Mouse (Mus musculus) midbrain, embryonic 15.5 days (tissue): ENCODE measurements around the gene 4930452B06Rik. TPM values are rescaled to one million over a fixed set of nuclear protein-coding genes. Genes with fewer than 3 reads are reported as not detected.

Experiments used
- ATAC-seq: fragments of 200-750 bp; cut with Nextera tagmentation; replicated peaks from 2 replicates; pipeline ENCODE4 v1.8.0; 2017; ENCODE audit warnings: moderate TSS enrichment
- H3K27ac ChIP-seq: fragments of 300-500 bp; sonication (generic); 2 replicates; pipeline ENCODE4 v1.5.1; 2015; ENCODE audit warnings: mild to moderate bottlenecking, inconsistent platforms
- H3K27me3 ChIP-seq: fragments of 300-500 bp; sonication (generic); replicated peaks from 2 replicates; pipeline ENCODE4 v1.6.1; 2015; ENCODE audit warnings: inconsistent platforms
- H3K36me3 ChIP-seq: fragments of 300-500 bp; sonication (generic); replicated peaks from 2 replicates; pipeline ENCODE4 v1.6.1; 2015; ENCODE audit warnings: inconsistent platforms
- H3K4me1 ChIP-seq: fragments of 300-500 bp; sonication (generic); 2 replicates; pipeline ENCODE4 v1.6.1; 2015; ENCODE audit warnings: inconsistent platforms
- H3K4me2 ChIP-seq: fragments of 300-500 bp; sonication (generic); 2 replicates; pipeline ENCODE4 v1.6.1; 2015; ENCODE audit warnings: inconsistent platforms, mild to moderate bottlenecking, moderate library complexity
- H3K4me3 ChIP-seq: fragments of 300-500 bp; sonication (generic); 2 replicates; pipeline ENCODE4 v1.5.1; 2015; ENCODE audit warnings: mild to moderate bottlenecking, inconsistent platforms
- H3K9ac ChIP-seq: fragments of 300-500 bp; sonication (generic); 2 replicates; pipeline ENCODE4 v1.6.1; 2015; ENCODE audit warnings: mild to moderate bottlenecking, inconsistent platforms
- H3K9me3 ChIP-seq: fragments of 300-500 bp; sonication (generic); 2 replicates; pipeline ENCODE4 v1.6.1; 2016; ENCODE audit warnings: inconsistent platforms
- WGBS: fragments of 180-500 bp; shearing (Covaris S2); methylation state at CpG from one replicate; pipeline ENCODE4 v1.1.7; 2015; ENCODE audit warnings: mixed read lengths; 5-methylcytosine and 5-hydroxymethylcytosine counted together
- polyA plus RNA-seq: library from polyadenylated mRNA; unstranded; fragments of >200 nt; fragmentation: Nextera tagmentation; extraction: Ambion mirVana; gene quantifications from 2 replicates; pipeline ENCODE4 v1.2.1, GENCODE M21; 2015

Gene 4930452B06Rik
- polyA plus RNA-seq, 1 experiment from 2014 or later, result 7.0 TPM

DNA sequence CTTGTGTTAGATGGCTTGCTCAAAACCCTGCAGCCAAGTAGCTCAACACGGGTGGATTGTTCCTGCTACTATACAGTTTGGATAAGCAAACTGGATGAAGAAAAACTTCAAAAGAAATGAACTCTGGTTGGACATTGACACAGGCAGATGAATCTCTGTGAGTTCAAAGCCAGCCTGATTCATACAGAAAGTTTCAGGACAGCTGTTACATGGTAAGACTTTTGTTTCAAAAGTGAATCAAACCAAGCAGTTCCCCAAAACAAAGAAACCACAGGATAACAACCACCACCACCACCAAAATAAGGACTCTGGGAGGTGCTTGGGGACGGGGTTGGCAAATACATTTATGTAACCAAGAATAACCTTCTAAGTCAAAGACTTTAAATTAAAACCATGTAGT lies 193.2 kb downstream of the 4930452B06Rik start:
- no peak for ATAC-seq
- 84% methylated on average over 2 of the region's 2 CpGs for WGBS

GRCm38 (mm10) chr14:8464401-8465154 lies 201.5 kb downstream of the 4930452B06Rik start:
- Histone ChIP-seq H3K4me2 (no peak overlapping the region), H3K27ac (no peak overlapping the region), H3K9me3 (no peaks in the 10 kb centered on the region), H3K4me3 (no peak overlapping the region), H3K36me3 (no peaks in the 10 kb centered on the region), H3K27me3 (no peaks in the 10 kb centered on the region), H3K9ac (no peak overlapping the region), H3K4me1 (peaks cover 2% of the 10 kb centered on the region; the same call in 1 of the 2 replicates)
- no peak for ATAC-seq
- 66% methylated on average over 14 of the region's 14 CpGs for WGBS

More for the DNA sequence above, 193.2 kb downstream of the 4930452B06Rik start:
- Histone ChIP-seq H3K36me3 (no peaks in the 10 kb centered on the region), H3K4me3 (no peak overlapping the region), H3K4me2 (no peak overlapping the region), H3K9ac (no peak overlapping the region), H3K4me1 (no peaks in the 10 kb centered on the region; the same call in 1 of the 2 replicates), H3K27ac (no peak overlapping the region), H3K27me3 (no peaks in the 10 kb centered on the region), H3K9me3 (no peaks in the 10 kb centered on the region)

DNA sequence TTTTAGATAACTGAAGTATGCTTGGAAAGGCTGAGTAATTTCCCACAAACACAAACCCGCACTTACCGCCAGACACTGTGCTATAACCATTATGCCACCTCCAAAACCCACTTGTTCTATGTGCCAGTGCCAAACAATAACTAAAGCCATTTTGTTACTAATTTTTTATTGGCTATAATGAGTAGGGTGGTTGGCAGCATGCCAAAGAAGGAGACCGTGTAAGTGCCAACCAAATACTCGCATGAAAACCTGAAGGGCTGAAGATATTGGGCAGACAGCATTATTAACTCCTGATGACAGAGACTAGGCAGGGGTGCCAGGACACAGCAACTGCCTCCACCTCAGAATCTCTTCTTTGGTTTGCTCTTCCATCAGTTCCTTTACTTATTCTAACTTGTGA lies 203.1 kb downstream of the 4930452B06Rik start:
- WGBS, result 68% methylated on average over 4 of the region's 4 CpGs
- Histone ChIP-seq H3K9me3 (no peaks in the 10 kb centered on the region), H3K27me3 (no peaks in the 10 kb centered on the region), H3K4me2 (no peak overlapping the region), H3K36me3 (no peaks in the 10 kb centered on the region), H3K9ac (no peak overlapping the region), H3K4me3 (no peak overlapping the region), H3K4me1 (peaks cover 2% of the 10 kb centered on the region; the same call in 1 of the 2 replicates), H3K27ac (no peak overlapping the region)
- ATAC-seq, result no peak

GRCm38 (mm10) chr14:8462321-8462909 lies 203.6 kb downstream of the 4930452B06Rik start:
- no peak for ATAC-seq
- Histone ChIP-seq H3K27ac (no peak overlapping the region), H3K4me1 (peaks cover 2% of the 10 kb centered on the region; the same call in 1 of the 2 replicates), H3K9ac (no peak overlapping the region), H3K4me2 (no peak overlapping the region), H3K36me3 (no peaks in the 10 kb centered on the region), H3K9me3 (no peaks in the 10 kb centered on the region), H3K4me3 (no peak overlapping the region), H3K27me3 (no peaks in the 10 kb centered on the region)
- WGBS, result 76% methylated on average over 6 of the region's 6 CpGs

DNA sequence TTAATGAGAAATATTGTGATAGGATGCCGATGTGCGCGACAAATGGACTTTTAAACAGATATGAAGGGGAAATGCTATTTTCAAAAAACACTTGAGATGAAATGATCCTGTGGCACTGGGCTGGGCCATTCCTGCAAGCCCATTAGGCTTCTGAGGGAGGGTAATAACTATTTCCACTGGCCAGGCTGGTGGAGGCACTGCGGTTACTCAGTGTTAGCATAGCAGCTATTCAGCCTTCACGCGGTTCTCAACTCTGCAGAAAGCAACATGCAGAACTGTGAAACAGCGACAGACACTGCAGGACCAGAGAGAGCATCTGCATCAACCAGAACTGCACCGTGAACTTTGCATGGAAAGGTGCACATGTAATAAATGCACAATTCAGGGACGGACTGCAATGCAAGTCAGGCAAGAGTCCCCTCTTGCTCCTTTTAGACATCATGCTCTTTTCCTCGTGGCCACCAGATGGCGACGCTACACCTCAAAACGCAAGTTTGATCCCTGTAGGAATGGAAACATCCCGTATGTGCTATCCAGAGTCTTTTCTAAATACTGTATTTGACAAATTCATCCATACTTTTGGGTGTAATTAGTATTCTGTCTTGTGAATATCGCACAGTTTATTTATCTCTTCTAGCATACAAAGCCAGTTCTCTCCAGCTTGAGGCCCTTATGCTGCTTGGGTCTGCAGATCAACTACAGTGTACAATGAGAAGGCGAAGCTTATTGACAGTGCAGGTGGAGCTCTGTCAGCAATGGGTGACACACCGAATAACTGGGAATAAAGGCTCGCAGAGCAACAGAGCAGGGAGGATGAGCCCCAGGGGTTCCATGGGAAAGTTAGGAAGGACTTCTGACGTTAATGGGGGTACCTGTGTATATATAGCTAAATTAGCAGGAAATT lies 205.6 kb downstream of the 4930452B06Rik start:
- no peak overlapping the region for H3K4me3 ChIP-seq
- peaks cover 2% of the 10 kb centered on the region; the same call in 1 of the 2 replicates for H3K4me1 ChIP-seq
- H3K27me3 ChIP-seq, result no peaks in the 10 kb centered on the region
- H3K27ac ChIP-seq, result no peak overlapping the region
- H3K4me2 ChIP-seq, result peak overlapping the region; percentile 17; the same call in 1 of the 2 replicates
- 39% methylated on average over 19 of the region's 19 CpGs for WGBS
- H3K9me3 ChIP-seq, result no peaks in the 10 kb centered on the region
- H3K36me3 ChIP-seq, result no peaks in the 10 kb centered on the region
- H3K9ac ChIP-seq, result no peak overlapping the region
- ATAC-seq, result peak; percentile 89

DNA sequence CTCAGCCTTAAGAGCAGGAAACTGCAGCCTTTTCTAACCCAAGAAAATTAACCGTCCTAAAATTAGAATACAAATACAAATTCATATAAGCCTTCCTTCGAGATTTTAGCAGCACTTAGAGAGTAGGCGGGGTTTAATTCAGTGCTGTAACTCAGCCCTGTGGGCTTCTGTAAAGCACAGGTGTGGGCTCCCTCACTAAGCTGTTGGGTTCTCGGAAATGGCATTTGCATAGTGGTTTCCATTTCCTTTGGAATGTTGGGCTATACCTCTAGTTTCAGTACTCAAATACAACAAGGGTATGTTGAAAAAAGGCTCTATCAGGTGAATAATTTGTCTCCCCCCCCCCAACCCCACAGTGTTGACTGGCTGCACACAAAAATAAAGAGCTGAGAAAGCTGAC lies 206.3 kb downstream of the 4930452B06Rik start:
- H3K4me2 ChIP-seq, result no peak overlapping the region
- no peak for ATAC-seq
- no peaks in the 10 kb centered on the region for H3K9me3 ChIP-seq
- WGBS, result 72% methylated on average over 4 of the region's 4 CpGs
- no peak overlapping the region for H3K4me3 ChIP-seq
- no peaks in the 10 kb centered on the region for H3K36me3 ChIP-seq
- no peak overlapping the region for H3K27ac ChIP-seq
- H3K4me1 ChIP-seq, result no peaks in the 10 kb centered on the region; the same call in 1 of the 2 replicates
- H3K27me3 ChIP-seq, result no peaks in the 10 kb centered on the region
- no peak overlapping the region for H3K9ac ChIP-seq

- Histone ChIP-seq H3K9ac (no peak overlapping the region), H3K4me2 (no peak overlapping the region), H3K36me3 (no peaks in the 10 kb centered on the region), H3K4me1 (no peaks in the 10 kb centered on the region), H3K27ac (no peak overlapping the region), H3K27me3 (no peaks in the 10 kb centered on the region), H3K4me3 (no peak overlapping the region), H3K9me3 (no peaks in the 10 kb centered on the region)
- ATAC-seq, result no peak
- 95% methylated on average over 4 of the region's 4 CpGs for WGBS
Observed at GRCm38 (mm10) chr14:8451117-8451516, 214.9 kb downstream of the 4930452B06Rik start.

DNA sequence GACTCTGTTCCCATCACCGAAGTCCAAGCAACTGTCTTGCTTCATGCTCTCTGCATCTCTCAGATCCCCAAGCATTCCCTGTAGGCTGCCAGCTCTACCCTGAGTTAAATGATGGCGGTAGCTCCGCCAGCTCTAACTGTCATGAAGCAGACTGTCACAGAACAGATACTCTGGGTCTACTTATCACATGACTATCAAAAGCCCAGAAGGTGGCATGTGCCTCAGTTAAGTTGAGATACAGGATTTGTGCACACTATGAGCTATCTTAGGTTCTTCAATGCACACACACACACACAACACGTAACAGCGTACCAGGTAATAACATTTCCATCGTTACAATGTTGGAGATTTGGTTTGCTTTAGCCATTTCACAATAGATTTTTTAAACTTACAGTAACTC lies 215.7 kb downstream of the 4930452B06Rik start:
- no peak overlapping the region for H3K4me3 ChIP-seq
- H3K36me3 ChIP-seq, result no peaks in the 10 kb centered on the region
- 96% methylated on average over 6 of the region's 6 CpGs for WGBS
- H3K27ac ChIP-seq, result no peak overlapping the region
- no peaks in the 10 kb centered on the region for H3K4me1 ChIP-seq
- H3K27me3 ChIP-seq, result no peaks in the 10 kb centered on the region
- H3K9ac ChIP-seq, result no peak overlapping the region
- no peak overlapping the region for H3K4me2 ChIP-seq
- H3K9me3 ChIP-seq, result no peaks in the 10 kb centered on the region
- ATAC-seq, result no peak

- Histone ChIP-seq H3K4me3 (no peak overlapping the region), H3K4me2 (no peak overlapping the region), H3K9ac (no peak overlapping the region), H3K9me3 (no peaks in the 10 kb centered on the region), H3K4me1 (no peaks in the 10 kb centered on the region), H3K36me3 (no peaks in the 10 kb centered on the region), H3K27me3 (no peaks in the 10 kb centered on the region), H3K27ac (no peak overlapping the region)
- no peak for ATAC-seq
Observed at GRCm38 (mm10) chr14:8449299-8449698, 216.7 kb downstream of the 4930452B06Rik start.

GRCm38 (mm10) chr14:8447352-8447751 lies 218.7 kb downstream of the 4930452B06Rik start:
- H3K27me3 ChIP-seq, result no peaks in the 10 kb centered on the region
- WGBS, result 97% methylated on average over 1 of the region's 1 CpGs

DNA sequence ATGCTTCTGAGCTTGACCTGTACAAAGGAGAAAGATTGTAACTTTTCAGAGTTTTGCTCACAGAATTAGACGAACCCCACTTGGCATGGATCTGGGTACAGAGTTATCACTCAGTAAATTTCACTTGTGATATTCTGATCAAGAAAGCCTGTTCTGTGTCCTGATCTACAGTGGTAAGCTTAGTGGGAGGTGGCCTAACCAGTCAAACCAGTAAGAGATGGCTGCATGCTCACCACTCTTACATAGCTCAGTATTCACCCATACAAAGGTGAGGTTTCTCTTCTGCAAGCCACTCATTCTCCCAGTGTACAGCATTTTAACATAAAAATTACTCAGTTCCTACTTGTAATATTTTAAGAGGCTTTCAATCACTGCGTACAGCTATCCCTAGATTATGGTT lies 221.7 kb downstream of the 4930452B06Rik start:
- Histone ChIP-seq H3K4me1 (no peaks in the 10 kb centered on the region), H3K9ac (no peak overlapping the region), H3K36me3 (no peaks in the 10 kb centered on the region), H3K4me3 (no peak overlapping the region), H3K9me3 (no peaks in the 10 kb centered on the region), H3K4me2 (no peak overlapping the region), H3K27me3 (no peaks in the 10 kb centered on the region), H3K27ac (no peak overlapping the region)
- ATAC-seq, result no peak
- 82% methylated on average over 2 of the region's 2 CpGs for WGBS

More at GRCm38 (mm10) chr14:8447352-8447751, 218.7 kb downstream of the 4930452B06Rik start:
- H3K36me3 ChIP-seq, result no peaks in the 10 kb centered on the region
- H3K9me3 ChIP-seq, result no peaks in the 10 kb centered on the region
- no peak overlapping the region for H3K4me2 ChIP-seq
- H3K9ac ChIP-seq, result no peak overlapping the region
- H3K4me1 ChIP-seq, result no peaks in the 10 kb centered on the region
- no peak overlapping the region for H3K4me3 ChIP-seq
- no peak overlapping the region for H3K27ac ChIP-seq
- no peak for ATAC-seq

DNA sequence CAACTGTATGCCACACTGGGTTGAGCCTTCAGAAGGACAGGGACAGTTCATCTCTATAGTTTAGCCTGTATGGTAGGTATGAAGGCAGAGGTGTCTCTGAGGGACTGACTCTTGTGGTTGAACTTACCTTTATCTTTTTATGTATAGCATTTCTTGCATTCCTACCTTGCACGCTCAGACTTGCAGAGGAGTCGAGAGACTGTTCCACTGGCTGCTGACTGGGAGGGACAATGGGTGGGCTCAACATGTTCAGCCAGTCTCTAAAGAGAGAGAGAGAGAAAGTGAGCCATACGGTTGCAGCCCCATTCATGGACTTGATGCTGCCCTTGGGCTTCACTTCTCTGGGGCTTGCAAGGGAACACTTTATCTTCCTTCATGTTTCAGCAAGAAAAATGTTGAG lies 223.3 kb downstream of the 4930452B06Rik start:
- 82% methylated on average over 3 of the region's 3 CpGs for WGBS
- H3K4me3 ChIP-seq, result no peak overlapping the region
- no peak overlapping the region for H3K9ac ChIP-seq
- no peak overlapping the region for H3K4me2 ChIP-seq
- no peak for ATAC-seq
- H3K36me3 ChIP-seq, result no peaks in the 10 kb centered on the region
- no peak overlapping the region for H3K27ac ChIP-seq
- no peaks in the 10 kb centered on the region for H3K4me1 ChIP-seq
- H3K9me3 ChIP-seq, result no peaks in the 10 kb centered on the region
- H3K27me3 ChIP-seq, result no peaks in the 10 kb centered on the region
